Comparison of ENCODE assay signal across 16 mouse cellular contexts in genomic region chr9:40631101-40631500, GRCm38 (mm10). TPM values are rescaled to one million over a fixed set of nuclear protein-coding genes. Genes with fewer than 3 reads are reported as not detected.
DNase-seq lines count a peak whose midpoint lies in the region; TF ChIP-seq lines count a peak whose summit lies in the region.
"Had no signal": no experiment of that assay in that cellular context is flagged by ENCODE, and none has a peak within 500 bp of the region (broad histone marks: within the 10 kb centered on the region; RNA-seq: fewer than 3 reads in every experiment).

No protein-coding gene starts in this region.

- H3K27me3 ChIP-seq in small intestine, adult 2 months (ENCODE audit: control insufficient read depth, insufficient read depth, low read length) = no peaks in the 10 kb centered on the region
- H3K27me3 ChIP-seq: forebrain, embryonic 13.5 days had no signal

- TF ChIP-seq POLR2A in brain, embryonic 14.5 days (IDR thresholded peaks at IDR 0.05; ENCODE audit: borderline replicate concordance, extremely low read depth, insufficient read depth, insufficient read length, poor library complexity, severe bottlenecking) = no peak
- TF ChIP-seq POLR2A in small intestine, adult 2 months (IDR thresholded peaks at IDR 0.05; ENCODE audit: low read depth, low read length) = no peak

- WGBS in small intestine, adult 2 months = 48% methylated on average over 6 of the region's 6 CpGs

- peaks cover 3% of the 10 kb centered on the region; the same call in 1 of the 2 replicates for H3K4me1 ChIP-seq in small intestine, adult 2 months (ENCODE audit: control insufficient read depth, insufficient read depth, insufficient read length, low read length)

- H3K4me3 ChIP-seq in small intestine, adult 2 months (ENCODE audit: low read depth, low read length) = no peak overlapping the region
- H3K4me3 ChIP-seq: embryonic facial prominence, embryonic 13.5 days; forebrain, embryonic 13.5 days had no signal

- DNase-seq in kidney, adult 11 months = peak; percentile 17
- no peak for DNase-seq in kidney, postnatal 4 days
- DNase-seq in lung, postnatal 36 days = peak; percentile 28
- no peak for DNase-seq in lung, postnatal 14 days
- peak; percentile 31 for DNase-seq in brain, embryonic 14.5 days (ENCODE audit: low read depth)
- DNase-seq in ovary, postnatal 10 days (ENCODE audit: low spot score) = no peak
- DNase-seq: adrenal gland, adult 2 months; cerebellum, adult 11 months; thymus, postnatal 25 days had no signal

- peak overlapping the region; percentile 46 for H3K27ac ChIP-seq in small intestine, adult 2 months (ENCODE audit: insufficient read depth, low read depth, low read length)
- H3K27ac ChIP-seq: embryonic facial prominence, embryonic 13.5 days; forebrain, embryonic 13.5 days had no signal

- no peaks in the 10 kb centered on the region for H3K36me3 ChIP-seq in small intestine, adult 2 months (ENCODE audit: control insufficient read depth, insufficient read depth, low read length)
- H3K36me3 ChIP-seq: embryonic facial prominence, embryonic 13.5 days had no signal

- no peak for TF ChIP-seq CTCF in brain, embryonic 14.5 days (IDR thresholded peaks at IDR 0.05; ENCODE audit: borderline replicate concordance, extremely low read depth, insufficient read depth, insufficient read length)
- no peak for TF ChIP-seq CTCF in small intestine, adult 2 months (IDR thresholded peaks at IDR 0.05; ENCODE audit: extremely low read depth, insufficient read length, insufficient replicate concordance, low read depth, low read length)

RNA-seq across cellular contexts. Expression of gene Gm21915, which starts 39.3 kb away (rescaled TPM):
- polyA plus RNA-seq in brain, embryonic 14.5 days (2012; rRNA removed) = not detected in 2 replicates
- not detected in 2 replicates for polyA plus RNA-seq in small intestine, adult 2 months (2012; rRNA removed)
- polyA plus RNA-seq: adrenal gland, adult 2 months; embryonic facial prominence, embryonic 13.5 days; forebrain, embryonic 13.5 days; gonadal fat pad, adult 2 months; inflammation-experienced regulatory T-cells, adult 6 months; limb, embryonic 11.5 days; lung, postnatal 0 days had no signal

RNA-seq across cellular contexts. Expression of gene Clmp, which starts 54.7 kb away (rescaled TPM):
- polyA plus RNA-seq in brain, embryonic 14.5 days (2012; rRNA removed) = 31.6 and 48.4 TPM in 2 replicates
- polyA plus RNA-seq in small intestine, adult 2 months (2012; rRNA removed) = 34.0 and 37.6 TPM in 2 replicates
- polyA plus RNA-seq: inflammation-experienced regulatory T-cells, adult 6 months had no signal

Comparison
In these comparisons a context has a peak if more than half of its experiments do, and no peak if none do; other contexts are left out.
1. DNase-seq: peak in kidney, adult 11 months (single experiment), lung, postnatal 36 days (single experiment) and brain, embryonic 14.5 days (single experiment); none in kidney, postnatal 4 days (0 of 2), lung, postnatal 14 days (single experiment) and ovary, postnatal 10 days (single experiment).